Mouse (Mus musculus) heart, embryonic 13.5 days (tissue): Measurements from ENCODE around the gene Sypl2. TPM values are rescaled to one million over a fixed set of nuclear protein-coding genes. Genes with fewer than 3 reads are reported as not detected.

Experiments used
- ATAC-seq: fragments of 200-750 bp; cut with Nextera tagmentation; 2 replicates; pipeline ENCODE4 v1.8.0; 2017; ENCODE audit warnings: moderate TSS enrichment; ENCODE audit not compliant: insufficient number of reproducible peaks, low FRiP score, low TSS enrichment; ENCODE audit errors: extremely low read depth
- H3K27ac ChIP-seq: fragments of 300-500 bp; sonication (generic); replicated peaks from 2 replicates; pipeline ENCODE4 v1.5.1; 2015; ENCODE audit warnings: moderate library complexity, mild to moderate bottlenecking, inconsistent platforms
- H3K27me3 ChIP-seq: fragments of 300-500 bp; sonication (generic); replicated peaks from 2 replicates; pipeline ENCODE4 v1.6.1; 2015; ENCODE audit warnings: mild to moderate bottlenecking, inconsistent platforms
- H3K36me3 ChIP-seq: fragments of 300-500 bp; sonication (generic); 2 replicates; pipeline ENCODE4 v1.6.1; 2015; ENCODE audit warnings: mild to moderate bottlenecking, inconsistent platforms
- H3K4me1 ChIP-seq: fragments of 300-500 bp; sonication (generic); 2 replicates; pipeline ENCODE4 v1.6.1; 2015; ENCODE audit warnings: inconsistent platforms
- H3K4me2 ChIP-seq: fragments of 300-500 bp; sonication (generic); 2 replicates; pipeline ENCODE4 v1.6.1; 2015; ENCODE audit warnings: inconsistent platforms, mild to moderate bottlenecking, moderate library complexity
- H3K4me3 ChIP-seq: fragments of 300-500 bp; sonication (generic); 2 replicates; pipeline ENCODE4 v1.5.1; 2015; ENCODE audit warnings: moderate library complexity, mild to moderate bottlenecking, inconsistent platforms
- H3K9ac ChIP-seq: fragments of 300-500 bp; sonication (generic); 2 replicates; pipeline ENCODE4 v1.6.1; 2015; ENCODE audit warnings: inconsistent platforms, mild to moderate bottlenecking, moderate library complexity
- H3K9me3 ChIP-seq: fragments of 300-500 bp; sonication (generic); 2 replicates; pipeline ENCODE4 v1.6.1; 2016; ENCODE audit warnings: inconsistent platforms
- WGBS: fragments of 180-500 bp; shearing (Covaris S2); methylation state at CpG from one replicate; pipeline ENCODE4 v1.1.7; 2015; ENCODE audit warnings: mixed read lengths; 5-methylcytosine and 5-hydroxymethylcytosine counted together
- polyA plus RNA-seq: library from polyadenylated mRNA; unstranded; fragments of >200 nt; fragmentation: Nextera tagmentation; extraction: Ambion mirVana; gene quantifications from 2 replicates; pipeline ENCODE4 v1.2.1, GENCODE M21; 2015

The Sypl2 gene
- polyA plus RNA-seq, 1 experiment from 2014 or later: 2.4 TPM

- H3K36me3 ChIP-seq: no peaks in the 10 kb centered on the region
- H3K9me3 ChIP-seq: no peaks in the 10 kb centered on the region
- no peak overlapping the region for H3K4me3 ChIP-seq
- H3K27ac ChIP-seq: no peak overlapping the region
- 61% methylated on average over 9 of the region's 9 CpGs for WGBS
- no peak overlapping the region for H3K4me2 ChIP-seq
- no peak overlapping the region for H3K9ac ChIP-seq
- no peak for ATAC-seq
- H3K27me3 ChIP-seq: peaks cover 34% of the 10 kb centered on the region
- H3K4me1 ChIP-seq: peaks cover 36% of the 10 kb centered on the region
Observed at GRCm38 (mm10) chr3:108188716-108189490, 37.5 kb downstream of the Sypl2 start.

- Histone ChIP-seq H3K27ac (no peak overlapping the region), H3K36me3 (no peaks in the 10 kb centered on the region), H3K4me2 (peak overlapping the region; percentile 95), H3K4me3 (peak overlapping the region; percentile 80), H3K9ac (peak overlapping the region; percentile 88; the same call in 1 of the 2 replicates), H3K4me1 (peaks cover 26% of the 10 kb centered on the region), H3K27me3 (peaks cover 45% of the 10 kb centered on the region), H3K9me3 (no peaks in the 10 kb centered on the region)
- ATAC-seq: no peak
- 58% methylated on average over 20 of the region's 20 CpGs for WGBS
Observed at GRCm38 (mm10) chr3:108187111-108187795, 39.2 kb downstream of the Sypl2 start.

GRCm38 (mm10) chr3:108186098-108187047, 40.1 kb downstream of the Sypl2 start, which contains the start of gene Amigo1:
Gene Amigo1, plus strand, starts transcription at chr3:108186335.
- Histone ChIP-seq H3K4me1 (peaks cover 24% of the 10 kb centered on the region), H3K4me2 (peak within 1 kb of the TSS; percentile 95), H3K36me3 (no peaks in the 10 kb centered on the region), H3K27ac (no peak within 1 kb of the TSS), H3K27me3 (peaks cover 45% of the 10 kb centered on the region), H3K9me3 (no peaks in the 10 kb centered on the region), H3K4me3 (peak within 1 kb of the TSS; percentile 80), H3K9ac (peak within 1 kb of the TSS; percentile 88)
- 2% methylated on average over 90 of the region's 100 CpGs for WGBS
- ATAC-seq: peak; percentile 38

GRCm38 (mm10) chr3:108185460-108186097, 40.9 kb downstream of the Sypl2 start:
- H3K27me3 ChIP-seq: peaks cover 45% of the 10 kb centered on the region
- H3K4me3 ChIP-seq: peak overlapping the region; percentile 80
- H3K4me2 ChIP-seq: peak overlapping the region; percentile 95
- H3K9ac ChIP-seq: peak overlapping the region; percentile 88
- peaks cover 20% of the 10 kb centered on the region for H3K4me1 ChIP-seq
- H3K9me3 ChIP-seq: no peaks in the 10 kb centered on the region
- no peaks in the 10 kb centered on the region for H3K36me3 ChIP-seq
- WGBS: 3% methylated on average over 16 of the region's 16 CpGs
- no peak overlapping the region for H3K27ac ChIP-seq
- no peak for ATAC-seq

- no peaks in the 10 kb centered on the region for H3K36me3 ChIP-seq
- H3K27ac ChIP-seq: no peak overlapping the region
- 67% methylated on average over 3 of the region's 3 CpGs for WGBS
- no peaks in the 10 kb centered on the region for H3K9me3 ChIP-seq
- H3K27me3 ChIP-seq: peaks cover 45% of the 10 kb centered on the region
- no peak overlapping the region for H3K9ac ChIP-seq
- H3K4me2 ChIP-seq: no peak overlapping the region
- H3K4me3 ChIP-seq: no peak overlapping the region
- ATAC-seq: no peak
- peaks cover 17% of the 10 kb centered on the region for H3K4me1 ChIP-seq
Observed at GRCm38 (mm10) chr3:108184742-108185141, 41.7 kb downstream of the Sypl2 start.

GRCm38 (mm10) chr3:108180514-108180913, 45.9 kb downstream of the Sypl2 start:
- Histone ChIP-seq H3K9me3 (no peaks in the 10 kb centered on the region), H3K4me1 (peaks cover 2% of the 10 kb centered on the region; the same call in 1 of the 2 replicates), H3K36me3 (no peaks in the 10 kb centered on the region), H3K27ac (no peak overlapping the region), H3K27me3 (peaks cover 27% of the 10 kb centered on the region), H3K9ac (no peak overlapping the region), H3K4me2 (no peak overlapping the region), H3K4me3 (no peak overlapping the region)
- whole genome bisulfite sequencing: 56% methylated on average over 2 of the region's 2 CpGs
- no peak for ATAC-seq

- Histone ChIP-seq H3K4me2 (no peak overlapping the region), H3K36me3 (no peaks in the 10 kb centered on the region), H3K9ac (no peak overlapping the region), H3K27ac (no peak overlapping the region), H3K27me3 (peaks cover 22% of the 10 kb centered on the region; the same call in 1 of the 2 replicates), H3K9me3 (no peaks in the 10 kb centered on the region), H3K4me1 (peaks cover 14% of the 10 kb centered on the region), H3K4me3 (no peak overlapping the region)
- WGBS: 66% methylated on average over 7 of the region's 7 CpGs
- ATAC-seq: no peak
Observed at GRCm38 (mm10) chr3:108178756-108179715, 47.4 kb downstream of the Sypl2 start.

GRCm38 (mm10) chr3:108174672-108175531, 51.5 kb downstream of the Sypl2 start:
- WGBS: 23% methylated on average over 14 of the region's 14 CpGs
- Histone ChIP-seq H3K9me3 (no peaks in the 10 kb centered on the region), H3K27me3 (peaks cover 28% of the 10 kb centered on the region; the same call in 1 of the 2 replicates), H3K4me1 (peaks cover 14% of the 10 kb centered on the region), H3K36me3 (no peaks in the 10 kb centered on the region), H3K9ac (peak overlapping the region; percentile 58), H3K4me3 (no peak overlapping the region), H3K4me2 (peak overlapping the region; percentile 48), H3K27ac (no peak overlapping the region)
- ATAC-seq: no peak

- no peaks in the 10 kb centered on the region for H3K36me3 ChIP-seq
- H3K4me2 ChIP-seq: no peak overlapping the region
- H3K4me1 ChIP-seq: peaks cover 3% of the 10 kb centered on the region
- peaks cover 28% of the 10 kb centered on the region; the same call in 1 of the 2 replicates for H3K27me3 ChIP-seq
- H3K4me3 ChIP-seq: no peak overlapping the region
- H3K27ac ChIP-seq: no peak overlapping the region
- H3K9me3 ChIP-seq: no peaks in the 10 kb centered on the region
- ATAC-seq: no peak
- no peak overlapping the region for H3K9ac ChIP-seq
- 41% methylated on average over 3 of the region's 3 CpGs for WGBS
Observed at GRCm38 (mm10) chr3:108169199-108169598, 57.2 kb downstream of the Sypl2 start.
